Mouse (Mus musculus) cortical plate, adult 2 months (tissue): Measurements from ENCODE around the gene Hmgcs2. TPM values are rescaled to one million over a fixed set of nuclear protein-coding genes. Genes with fewer than 3 reads are reported as not detected.
"Not testable (repeated sequence)": the region's sequence is repeated elsewhere in the genome, so short reads cannot be mapped to it uniquely, and the experiment has no call there.

ENCODE experiments used
- H3K27ac ChIP-seq: fragments of 200-500 bp; 2 replicates; pipeline ENCODE4 v1.5.1; 2012; ENCODE audit warnings: low read length, control low read depth, inconsistent platforms; ENCODE audit not compliant: insufficient read depth
- H3K4me1 ChIP-seq: fragments of 200-500 bp; 2 replicates; pipeline ENCODE4 v1.6.1; 2011; ENCODE audit warnings: low read length; ENCODE audit not compliant: control insufficient read depth, insufficient read depth
- H3K4me3 ChIP-seq: fragments of 200-500 bp; 2 replicates; pipeline ENCODE4 v1.5.1; 2011; ENCODE audit warnings: mild to moderate bottlenecking, low read length, control low read depth; ENCODE audit not compliant: insufficient read depth
- CTCF ChIP-seq: fragments of 200-500 bp; IDR thresholded peaks from 2 replicates; pipeline ENCODE4 v1.5.1; 2011; ENCODE audit warnings: mild to moderate bottlenecking, control low read depth, low read length; ENCODE audit not compliant: insufficient read depth; ENCODE audit errors: extremely low read depth
- POLR2A ChIP-seq: fragments of 200-500 bp; IDR thresholded peaks from 2 replicates; pipeline ENCODE4 v1.6.1; 2011; ENCODE audit warnings: mild to moderate bottlenecking, low read length, control low read depth; ENCODE audit not compliant: insufficient read depth; ENCODE audit errors: extremely low read depth
- polyA plus RNA-seq: library from polyadenylated mRNA; depleted of rRNA; stranded (reverse); fragments of >200 nt; gene quantifications from 2 replicates; pipeline ENCODE4 v1.2.3, GENCODE M21; 2012

The Hmgcs2 gene
- polyA plus RNA-seq, 1 experiment, result 5.3 TPM

DNA sequence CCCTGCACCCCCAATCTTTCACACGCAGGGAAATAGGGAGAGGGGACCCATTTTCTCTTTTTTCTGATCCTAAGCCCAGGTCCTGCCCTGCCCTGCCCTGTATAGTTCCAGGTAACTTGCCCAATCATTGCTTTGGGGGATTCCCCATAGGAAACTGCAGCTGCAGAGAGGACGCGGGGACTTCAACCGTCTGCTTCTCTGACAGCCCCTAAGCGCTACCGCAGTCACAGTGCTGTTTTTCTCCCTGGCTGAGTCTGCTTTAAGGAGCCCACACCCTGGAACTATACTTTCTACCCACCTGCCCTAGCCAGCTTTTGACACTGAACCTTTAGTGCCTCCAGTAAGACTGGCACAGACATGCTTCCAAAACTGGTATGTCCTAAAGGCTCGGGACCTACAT lies 55.7 kb downstream of the Hmgcs2 start:
- no peak for TF ChIP-seq CTCF
- no peak for TF ChIP-seq POLR2A

DNA sequence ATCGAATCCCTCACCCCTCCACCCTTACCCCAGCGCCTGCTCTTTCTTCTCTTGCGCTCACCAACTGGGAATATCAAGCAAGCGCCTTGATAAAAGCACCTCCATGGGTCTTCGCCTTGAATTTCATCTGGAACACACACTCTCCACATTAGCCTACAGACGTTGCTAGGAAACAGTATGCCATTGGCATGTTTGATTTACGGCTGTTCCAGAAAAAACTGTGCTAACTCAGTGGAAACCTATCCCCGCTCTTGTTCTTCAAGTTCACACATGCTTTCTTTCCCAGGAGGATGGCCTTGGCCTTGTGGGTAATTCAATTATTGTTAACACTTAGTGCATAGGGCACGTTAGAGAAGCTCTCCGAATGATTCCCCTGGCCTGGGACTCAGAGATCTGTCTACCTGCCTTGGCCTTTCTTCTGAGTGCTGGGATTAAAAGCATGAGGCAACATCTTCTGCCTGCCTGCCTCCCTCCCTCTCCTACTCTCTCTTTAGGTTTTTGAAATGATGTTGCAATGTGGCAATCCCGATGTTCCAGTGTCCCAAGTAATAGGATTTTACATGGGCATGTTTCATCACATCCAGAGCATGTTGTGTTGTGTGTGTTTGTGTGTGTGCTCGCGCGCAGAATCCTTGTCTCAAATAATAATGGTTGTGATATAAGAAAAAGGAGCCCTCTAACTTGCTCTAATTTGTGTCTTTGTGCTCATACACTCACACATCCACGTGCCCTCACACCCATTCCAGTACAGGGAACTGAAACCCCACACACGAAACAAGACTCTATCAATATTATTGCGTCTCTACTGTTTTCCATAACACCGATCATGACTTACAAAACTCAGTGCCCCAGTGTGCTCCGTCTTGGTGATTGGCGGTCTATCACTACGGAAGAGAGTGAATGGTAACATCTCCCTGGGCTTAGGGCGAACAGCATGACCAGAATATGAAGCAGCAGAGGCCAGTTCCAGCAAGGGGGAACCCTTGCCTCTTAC lies 56.7 kb downstream of the Hmgcs2 start:
- no peak for TF ChIP-seq CTCF
- TF ChIP-seq POLR2A, result no peak
- no peak overlapping the region for H3K27ac ChIP-seq
- H3K4me1 ChIP-seq, result no peaks in the 10 kb centered on the region
- no peak overlapping the region for H3K4me3 ChIP-seq

More for the DNA sequence above, 55.7 kb downstream of the Hmgcs2 start:
- Histone ChIP-seq H3K27ac (no peak overlapping the region), H3K4me1 (no peaks in the 10 kb centered on the region), H3K4me3 (no peak overlapping the region)

DNA sequence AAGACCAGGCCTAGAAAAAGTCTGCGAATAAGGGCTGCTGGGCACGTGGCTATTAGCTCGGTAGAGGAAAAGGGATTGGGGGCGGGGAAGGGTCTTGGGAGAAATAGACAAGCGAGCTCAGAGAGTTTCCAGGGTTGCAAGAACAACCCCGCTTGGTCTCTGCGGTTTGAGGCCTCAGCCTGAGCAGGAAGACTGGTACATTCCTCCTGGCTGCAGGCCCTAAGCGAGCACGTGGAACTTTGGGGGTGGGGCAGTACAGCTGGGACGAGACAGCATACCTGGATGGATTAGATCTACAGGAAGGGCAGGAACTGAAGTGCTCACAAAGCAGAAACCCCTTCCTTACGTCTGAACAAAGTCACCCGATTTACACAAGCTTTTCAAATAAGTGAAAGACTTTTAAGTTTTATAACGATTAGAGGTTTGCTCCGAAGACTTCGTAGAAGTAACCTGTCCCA lies 58.4 kb downstream of the Hmgcs2 start:
- TF ChIP-seq CTCF (no peak), POLR2A (no peak)
- Histone ChIP-seq H3K4me1 (no peaks in the 10 kb centered on the region), H3K4me3 (peak overlapping the region; percentile 34), H3K27ac (no peak overlapping the region; the same call in 1 of the 2 replicates)

DNA sequence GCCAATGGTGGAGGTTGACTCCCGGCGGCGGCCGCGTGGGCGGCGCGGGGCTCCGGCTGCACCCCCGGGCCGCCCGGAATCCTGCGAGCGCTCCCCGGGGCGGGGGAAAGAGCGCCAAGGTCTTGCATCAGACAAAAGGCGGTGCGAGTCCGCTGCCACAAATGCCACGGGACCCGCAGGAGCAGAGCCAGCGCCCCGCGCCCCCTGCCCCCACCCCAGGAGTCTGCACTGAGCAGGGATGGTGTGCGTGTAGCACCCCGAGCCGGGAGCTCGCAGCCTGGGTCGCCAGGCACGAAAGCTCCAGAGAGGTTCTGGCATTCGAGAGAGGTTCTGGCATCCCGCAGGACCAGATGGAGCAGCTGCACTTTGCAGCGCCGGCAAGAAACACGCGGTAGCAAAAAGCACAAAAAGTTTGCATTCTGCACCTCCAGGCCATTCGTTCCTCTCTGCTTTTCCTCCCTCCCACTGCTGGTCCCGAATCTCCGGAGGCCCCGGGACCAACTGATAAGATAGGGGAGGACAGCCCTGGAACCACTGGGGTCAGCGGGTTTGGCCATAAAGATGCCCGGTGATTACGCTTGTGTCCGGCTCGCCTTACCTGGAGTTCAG lies 59.0 kb downstream of the Hmgcs2 start:
- no peak for TF ChIP-seq CTCF
- TF ChIP-seq POLR2A, result no peak
- H3K4me3 ChIP-seq, result peak overlapping the region; percentile 39
- no peaks in the 10 kb centered on the region for H3K4me1 ChIP-seq
- H3K27ac ChIP-seq, result no peak overlapping the region

DNA sequence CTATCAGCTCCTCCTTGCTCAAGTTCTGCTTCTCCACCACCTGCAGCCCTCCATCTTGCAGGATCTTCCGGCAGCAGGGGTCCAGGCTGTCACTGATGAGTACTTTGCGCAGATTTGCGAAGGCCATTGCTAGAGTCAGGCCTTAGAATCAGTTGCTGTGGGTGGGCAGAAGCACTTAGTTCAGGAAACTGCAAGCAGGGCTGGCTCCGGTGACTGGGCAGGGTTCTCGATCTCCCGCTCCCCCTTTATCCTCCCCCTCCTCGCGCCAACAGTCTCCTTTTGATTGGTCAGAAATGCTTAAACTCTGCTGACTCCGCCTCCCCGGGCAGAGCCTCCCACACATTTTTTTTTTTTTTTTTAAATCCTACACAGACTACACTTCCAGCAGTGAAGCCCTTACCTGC lies 59.5 kb downstream of the Hmgcs2 start, which contains the start of gene Phgdh:
TSS of gene Phgdh (minus strand) at position 285 of the 404 bp plus-strand sequence.
- H3K4me3 ChIP-seq, result peak within 1 kb of the TSS; percentile 39
- H3K27ac ChIP-seq, H3K4me1 ChIP-seq: not testable (repeated sequence)
- TF ChIP-seq POLR2A, result 0 out of 2 replicates have a peak, but pooled peaks have one; percentile 9

DNA sequence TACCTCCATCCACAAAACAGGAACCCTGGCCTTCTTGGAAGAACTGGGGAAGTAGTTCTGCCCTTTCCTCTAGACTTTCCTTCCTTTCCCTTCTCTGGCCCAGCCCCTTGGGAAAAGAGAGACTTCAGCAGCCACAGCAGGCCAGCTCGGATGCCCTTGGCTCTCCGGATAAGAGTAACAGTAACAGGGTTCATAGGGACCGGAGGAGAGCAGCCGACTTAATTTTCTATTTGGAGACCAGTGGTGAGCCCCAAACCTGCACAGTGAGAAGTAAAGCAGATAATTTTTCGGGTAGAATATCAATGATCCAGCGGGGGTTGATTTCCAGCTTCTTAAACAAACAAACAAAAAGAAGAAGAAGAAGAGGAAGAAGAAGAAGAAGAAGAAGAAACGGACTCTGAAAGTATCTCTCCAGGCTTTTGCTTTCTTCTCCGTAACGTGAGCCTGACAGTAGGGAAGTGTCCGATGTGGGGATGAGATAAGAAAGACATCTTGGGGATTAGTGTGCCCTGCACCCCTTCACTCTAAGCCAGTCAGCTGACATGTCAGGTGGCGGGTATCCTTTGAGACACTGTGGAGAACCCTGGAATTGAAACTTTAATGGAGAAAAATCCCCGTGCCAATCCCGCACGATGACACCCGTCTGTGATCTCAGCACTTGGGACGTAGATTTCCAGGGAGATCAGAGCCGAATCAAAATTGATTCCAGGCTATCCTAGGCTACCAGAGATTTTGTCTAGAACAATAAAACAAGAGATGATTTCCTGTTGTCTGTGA lies 60.8 kb downstream of the Hmgcs2 start:
- TF ChIP-seq CTCF (no peak), POLR2A (no peak)
- H3K27ac ChIP-seq, result no peak overlapping the region
- no peaks in the 10 kb centered on the region for H3K4me1 ChIP-seq
- no peak overlapping the region for H3K4me3 ChIP-seq

DNA sequence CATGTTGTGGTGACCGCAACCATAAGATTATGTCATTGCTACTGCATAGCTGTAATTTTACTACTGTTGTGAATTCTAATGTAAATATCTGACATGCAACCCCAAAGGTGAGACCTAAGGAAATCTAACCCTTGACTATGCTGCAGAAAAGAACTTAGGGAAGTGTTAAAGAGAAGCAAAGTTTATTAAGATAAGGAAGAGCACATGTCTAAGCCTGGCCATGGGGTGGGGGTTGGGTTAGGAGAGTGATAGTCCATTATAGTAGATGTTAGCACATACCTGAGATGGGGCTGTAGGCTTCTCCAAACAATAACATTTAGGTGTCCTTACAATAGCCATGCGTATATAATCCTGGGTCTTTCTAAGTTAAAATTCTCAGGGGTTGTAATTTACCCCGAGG lies 63.0 kb downstream of the Hmgcs2 start:
- Histone ChIP-seq H3K4me1 (no peaks in the 10 kb centered on the region), H3K27ac (no peak overlapping the region), H3K4me3 (no peak overlapping the region)
- TF ChIP-seq CTCF (no peak), POLR2A (no peak)

DNA sequence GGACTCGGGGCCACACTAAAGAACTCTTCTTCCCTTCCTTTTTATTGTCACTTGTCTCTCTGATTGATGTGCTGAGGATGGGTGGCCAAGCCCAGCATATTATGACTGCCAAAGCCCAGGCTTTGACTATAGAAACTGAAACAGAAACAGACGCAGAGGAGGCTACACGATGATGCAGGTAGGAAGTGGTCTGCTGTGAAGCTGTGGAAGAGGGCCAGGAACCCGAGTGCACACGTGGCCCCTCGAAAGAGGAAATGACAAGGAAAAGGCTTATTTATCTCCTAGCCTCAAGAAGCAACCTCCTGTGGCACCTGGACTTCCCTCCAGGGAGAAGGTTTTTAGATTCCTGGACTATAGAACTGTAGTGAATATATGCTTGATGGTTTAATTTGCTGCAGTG lies 67.9 kb downstream of the Hmgcs2 start:
- TF ChIP-seq CTCF, result no peak
- TF ChIP-seq POLR2A, result no peak
- Histone ChIP-seq H3K4me3 (no peak overlapping the region), H3K4me1 (no peaks in the 10 kb centered on the region), H3K27ac (no peak overlapping the region)

DNA sequence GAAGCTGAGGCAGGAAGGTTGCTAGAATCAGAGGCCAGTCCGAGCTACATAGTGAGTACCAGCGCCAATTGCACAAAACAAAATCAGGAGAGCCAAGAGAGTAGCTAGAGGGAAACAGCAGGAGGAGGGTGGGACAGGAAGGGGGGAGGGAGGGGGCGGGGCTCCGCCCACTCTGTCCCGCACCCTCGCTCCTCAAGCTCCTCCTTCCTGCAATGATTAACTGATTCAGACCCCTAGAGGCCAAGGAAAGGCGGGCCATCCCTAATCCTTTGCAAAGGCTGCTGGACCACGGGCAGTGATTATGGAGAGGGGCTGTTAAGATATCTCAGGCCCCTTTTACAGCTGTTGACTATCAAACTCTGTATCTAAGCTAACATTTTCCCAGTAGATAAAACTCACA lies 68.5 kb downstream of the Hmgcs2 start:
- Histone ChIP-seq H3K4me1 (no peaks in the 10 kb centered on the region), H3K27ac (no peak overlapping the region), H3K4me3 (no peak overlapping the region)
- no peak for TF ChIP-seq CTCF
- TF ChIP-seq POLR2A, result no peak

DNA sequence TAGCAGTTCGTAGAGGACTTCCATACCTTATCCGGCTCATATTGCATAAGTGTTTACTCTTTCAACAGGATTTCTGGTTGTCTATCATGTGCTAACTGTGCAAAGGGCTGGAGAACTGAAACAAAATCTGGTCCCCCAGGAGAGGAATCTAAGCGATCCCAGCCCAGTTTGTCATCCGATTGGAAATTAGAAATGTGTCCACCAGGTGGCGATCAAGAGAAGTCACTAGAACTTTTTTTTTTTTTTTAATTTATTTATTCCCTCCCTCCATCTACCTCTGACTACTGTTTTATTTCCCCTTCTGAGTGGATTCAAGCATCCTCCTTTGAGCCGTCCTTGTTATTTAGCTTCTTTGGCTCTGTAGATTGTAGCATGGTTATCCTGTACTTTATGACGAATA lies 73.7 kb downstream of the Hmgcs2 start:
- H3K4me1 ChIP-seq, result no peaks in the 10 kb centered on the region
- no peak overlapping the region for H3K4me3 ChIP-seq
- TF ChIP-seq POLR2A (no peak), CTCF (peak; percentile 32; the same call in 1 of the 2 replicates)
- H3K27ac ChIP-seq, result no peak overlapping the region
